Mouse (Mus musculus) bone marrow macrophage, adult 2 months (primary cell): Measurements from ENCODE around the gene Dyrk1a. TPM values are rescaled to one million over a fixed set of nuclear protein-coding genes. Genes with fewer than 3 reads are reported as not detected.
A peak's percentile ranks its signal among the peaks of the same experiment; 100 is the strongest.

Experiments
- H3K27ac ChIP-seq: 2 replicates; pipeline ENCODE4 v1.5.1; 2012; ENCODE audit warnings: low read depth, low read length; ENCODE audit not compliant: insufficient read depth
- H3K4me1 ChIP-seq: 2 replicates; pipeline ENCODE4 v1.6.1; 2012; ENCODE audit warnings: low read length; ENCODE audit not compliant: control insufficient read depth, insufficient read depth
- H3K4me3 ChIP-seq: 2 replicates; pipeline ENCODE4 v1.5.1; 2012; ENCODE audit warnings: mild to moderate bottlenecking, low read length, moderate library complexity; ENCODE audit not compliant: insufficient read depth
- CTCF ChIP-seq: IDR thresholded peaks from 2 replicates; pipeline ENCODE4 v1.5.1; 2012; ENCODE audit warnings: low read depth, mild to moderate bottlenecking, low read length, moderate library complexity
- POLR2A ChIP-seq: IDR thresholded peaks from 2 replicates; pipeline ENCODE4 v1.6.1; 2012; ENCODE audit warnings: mild to moderate bottlenecking, low read depth, low read length, borderline replicate concordance
- polyA plus RNA-seq: library from polyadenylated mRNA; stranded (reverse); fragments of >200 nt; gene quantifications from 2 replicates; pipeline ENCODE4 v1.2.4, GENCODE M21; 2012; ENCODE audit not compliant: missing spikeins, insufficient read depth, insufficient read length

Dyrk1a gene
- polyA plus RNA-seq, 1 experiment: 34.4 TPM

- Histone ChIP-seq H3K27ac (no peak overlapping the region), H3K4me3 (no peak overlapping the region), H3K4me1 (peaks cover 57% of the 10 kb centered on the region)
- TF ChIP-seq POLR2A: no peak
- TF ChIP-seq CTCF: no peak
Measured at GRCm38 (mm10) chr16:94588171-94588570, 18.4 kb downstream of the Dyrk1a start.

GRCm38 (mm10) chr16:94588974-94589373, 19.2 kb downstream of the Dyrk1a start:
- H3K4me1 ChIP-seq: peaks cover 57% of the 10 kb centered on the region
- H3K27ac ChIP-seq: no peak overlapping the region
- TF ChIP-seq CTCF (no peak), POLR2A (no peak)
- no peak overlapping the region for H3K4me3 ChIP-seq

GRCm38 (mm10) chr16:94589648-94590047, 19.8 kb downstream of the Dyrk1a start:
- Histone ChIP-seq H3K27ac (no peak overlapping the region), H3K4me3 (no peak overlapping the region), H3K4me1 (peaks cover 63% of the 10 kb centered on the region)
- TF ChIP-seq POLR2A: no peak
- TF ChIP-seq CTCF: no peak

GRCm38 (mm10) chr16:94590214-94590613, 20.4 kb downstream of the Dyrk1a start:
- Histone ChIP-seq H3K4me3 (no peak overlapping the region), H3K27ac (no peak overlapping the region), H3K4me1 (peaks cover 62% of the 10 kb centered on the region)
- no peak for TF ChIP-seq POLR2A
- TF ChIP-seq CTCF: no peak

GRCm38 (mm10) chr16:94590977-94591376, 21.2 kb downstream of the Dyrk1a start:
- Histone ChIP-seq H3K27ac (no peak overlapping the region), H3K4me1 (peaks cover 63% of the 10 kb centered on the region), H3K4me3 (no peak overlapping the region)
- no peak for TF ChIP-seq CTCF
- no peak for TF ChIP-seq POLR2A

GRCm38 (mm10) chr16:94591536-94591935, 21.7 kb downstream of the Dyrk1a start:
- TF ChIP-seq POLR2A: no peak
- TF ChIP-seq CTCF: no peak
- Histone ChIP-seq H3K4me1 (peaks cover 60% of the 10 kb centered on the region), H3K4me3 (no peak overlapping the region), H3K27ac (no peak overlapping the region)

- H3K27ac ChIP-seq: no peak overlapping the region
- TF ChIP-seq POLR2A: no peak
- TF ChIP-seq CTCF: no peak
- no peak overlapping the region for H3K4me3 ChIP-seq
- H3K4me1 ChIP-seq: peaks cover 67% of the 10 kb centered on the region
Measured at GRCm38 (mm10) chr16:94596633-94597032, 26.8 kb downstream of the Dyrk1a start.

- no peak for TF ChIP-seq POLR2A
- TF ChIP-seq CTCF: no peak
- no peak overlapping the region for H3K27ac ChIP-seq
- H3K4me3 ChIP-seq: no peak overlapping the region
- peaks cover 74% of the 10 kb centered on the region for H3K4me1 ChIP-seq
Measured at GRCm38 (mm10) chr16:94597640-94598039, 27.8 kb downstream of the Dyrk1a start.

- TF ChIP-seq POLR2A: no peak
- TF ChIP-seq CTCF: no peak
- Histone ChIP-seq H3K4me3 (no peak overlapping the region), H3K27ac (0 out of 2 replicates have a peak overlapping the region, but pooled peaks have one; percentile 0), H3K4me1 (peaks cover 76% of the 10 kb centered on the region)
Measured at GRCm38 (mm10) chr16:94599977-94600724, 30.3 kb downstream of the Dyrk1a start.

- TF ChIP-seq POLR2A (no peak), CTCF (no peak)
- H3K27ac ChIP-seq: peak overlapping the region; percentile 83
- H3K4me3 ChIP-seq: no peak overlapping the region
- H3K4me1 ChIP-seq: peaks cover 74% of the 10 kb centered on the region
Measured at GRCm38 (mm10) chr16:94601089-94601488, 31.3 kb downstream of the Dyrk1a start.
